Mouse (Mus musculus) gastrocnemius, postnatal 14 days (tissue): ENCODE data around the gene Tph1. TPM values are rescaled to one million over a fixed set of nuclear protein-coding genes. Genes with fewer than 3 reads are reported as not detected.

Experiments used
- DNase-seq: peaks from one replicate; pipeline ENCODE4 v3.0.0; 2021; ENCODE audit warnings: mixed read lengths
- intact Hi-C: fragments of 180-260 bp; cut with DNase I; formaldehyde crosslinking; loops from one replicate; pipeline ENCODE4 v1.15.1; 2025; ENCODE audit warnings: low total_unique reads
- total RNA-seq, 2 experiments: library from RNA; stranded (reverse); gene quantifications; 2 replicates each; pipeline ENCODE4 v1.2.3; 2021

Tph1 gene
- total RNA-seq, 2 experiments from 2014 or later = 0.47 to 1.4 TPM

- intact Hi-C loops = loop anchor here (5.0 to 10.0 kb wide), 3 partner anchors 73 to 325 kb away; no protein-coding TSS in a partner anchor
- peak; percentile 40 for DNase-seq
Observed at GRCm38 (mm10) chr7:46607428-46608055, 64.8 kb downstream of the Tph1 start.

DNA sequence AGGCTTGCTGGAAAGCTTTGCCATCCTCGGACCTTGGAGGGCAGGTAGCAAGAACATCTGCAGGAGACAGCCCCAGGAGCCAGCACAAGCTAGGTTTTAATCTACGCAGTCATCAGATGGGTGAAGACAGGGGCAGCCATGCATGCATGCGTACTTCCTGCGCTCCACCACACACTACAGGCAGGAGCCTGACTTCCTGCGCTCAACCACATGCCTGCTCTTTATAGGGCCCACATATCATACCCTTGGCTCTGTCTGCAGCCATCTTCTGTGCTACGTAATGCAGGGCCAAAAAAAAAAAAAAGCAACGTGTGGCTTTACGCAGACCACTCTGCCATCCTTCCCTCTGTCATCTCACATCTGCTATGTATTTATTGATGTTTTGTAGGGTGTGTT is 65.3 kb downstream of the Tph1 start:
- intact Hi-C loops = loop anchor here (5.0 to 10.0 kb wide), 3 partner anchors 72 to 325 kb away; no protein-coding TSS in a partner anchor
- no peak for DNase-seq

GRCm38 (mm10) chr7:46606391-46607030 is 65.8 kb downstream of the Tph1 start:
- DNase-seq = peak; percentile 80
- intact Hi-C loops = loop anchor here (5.0 to 10.0 kb wide), 3 partner anchors 72 to 324 kb away; no protein-coding TSS in a partner anchor

DNA sequence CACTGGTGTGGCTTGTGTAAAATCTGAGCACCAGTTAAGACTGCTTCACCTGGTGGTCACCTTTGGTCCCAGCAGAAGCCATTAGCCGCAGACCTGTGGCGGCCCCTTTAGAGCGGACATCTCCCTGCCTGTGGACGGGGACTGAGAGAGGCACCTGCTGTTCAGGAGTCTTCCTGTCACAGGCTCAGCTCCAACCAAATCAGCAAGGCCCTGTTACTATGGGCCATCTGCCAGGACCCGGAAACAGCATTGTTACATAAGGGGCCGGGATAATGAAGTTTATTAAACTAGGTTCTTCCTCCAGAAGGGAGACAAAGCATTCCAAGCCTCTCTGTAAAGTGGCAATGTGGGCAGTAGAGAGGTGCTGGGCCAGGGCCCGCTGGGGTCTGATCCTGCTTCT is 69.3 kb downstream of the Tph1 start:
- intact Hi-C loops = loop anchor here (10.0 kb wide), 1 partner anchor 68 kb away; no protein-coding TSS in a partner anchor

GRCm38 (mm10) chr7:46602079-46602478 is 70.3 kb downstream of the Tph1 start:
- intact Hi-C loops = loop anchor here (10.0 kb wide), 1 partner anchor 67 kb away; no protein-coding TSS in a partner anchor
- peak; percentile 68 for DNase-seq

More for the DNA sequence above, 69.3 kb downstream of the Tph1 start:
- no peak for DNase-seq

DNA sequence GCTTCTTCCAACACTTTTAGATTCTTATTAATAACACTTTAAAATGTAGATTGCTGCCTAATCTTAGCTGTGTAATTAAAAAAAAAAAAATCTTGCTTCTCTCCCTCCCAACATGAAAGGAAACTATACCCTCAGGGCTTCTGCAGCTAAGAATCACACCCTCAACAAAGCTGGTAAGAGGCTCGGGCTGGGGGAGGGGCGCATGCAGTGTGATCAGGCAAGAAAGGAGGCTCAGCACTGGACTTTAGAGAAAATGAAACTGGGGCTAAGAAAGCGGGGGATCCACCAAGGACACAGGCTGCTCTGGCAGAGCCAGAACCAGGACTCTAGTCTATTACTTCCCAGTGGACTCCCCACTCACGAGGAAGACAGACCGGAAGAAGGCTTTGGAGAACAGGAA is 71.2 kb downstream of the Tph1 start:
- intact Hi-C loops = loop anchor here (10.0 kb wide), 1 partner anchor 66 kb away; no protein-coding TSS in a partner anchor
- DNase-seq = no peak

DNA sequence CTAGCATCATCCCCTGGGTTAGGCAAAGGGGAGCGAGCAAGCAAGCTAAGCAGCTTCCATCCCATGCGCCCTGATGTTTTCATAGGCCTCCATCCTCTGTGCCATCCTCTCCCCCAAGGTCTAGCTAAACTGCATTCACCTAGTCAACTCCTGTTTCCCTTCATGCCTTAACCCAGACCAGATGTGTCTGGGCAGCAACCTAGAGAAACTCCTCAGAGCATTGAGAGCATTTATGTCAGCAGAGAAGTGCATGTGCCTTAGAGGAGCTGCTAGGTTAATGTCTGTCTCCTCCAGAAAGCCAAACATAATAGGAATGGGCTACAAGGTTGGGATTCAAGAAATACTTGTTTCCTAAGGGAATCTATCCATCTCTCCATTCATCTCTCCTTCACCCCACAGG is 75.3 kb downstream of the Tph1 start:
- intact Hi-C loops = no loop called here
- DNase-seq = no peak

Other genes with a start within 250 kb of the Tph1 start
- gene Sergef, start 32.7 kb downstream of the Tph1 start, total RNA-seq = 1 to 10 TPM; 3.6 to 4.7 TPM
- gene Saal1, start 38.1 kb upstream of the Tph1 start, total RNA-seq = 1 to 10 TPM; 4.1 to 4.9 TPM
- gene Saa3, start 43.2 kb upstream of the Tph1 start, total RNA-seq = not detected
- gene Saa4, start 60.1 kb upstream of the Tph1 start, total RNA-seq = not detected
- under 1 TPM in 1 of 2 experiments, not detected in 1; 0.40 TPM for gene Saa1, start 70.4 kb upstream of the Tph1 start, total RNA-seq
- under 1 TPM in 1 of 2 experiments, not detected in 1; 0.35 TPM for gene Saa2, start 79.3 kb upstream of the Tph1 start, total RNA-seq
- 10 to 100 TPM; 10.5 to 11.9 TPM for gene Hps5, start 123.5 kb upstream of the Tph1 start, total RNA-seq
- 10 to 100 TPM; 14.5 to 16.8 TPM for gene Gtf2h1, start 123.6 kb upstream of the Tph1 start, total RNA-seq
- gene Ldha, start 168.9 kb upstream of the Tph1 start, total RNA-seq = 1,000 to 10,000 TPM; 2,600 to 2,686 TPM
- not detected for gene Ldhc, start 188.7 kb upstream of the Tph1 start, total RNA-seq
- gene Tsg101, start 247.4 kb upstream of the Tph1 start, total RNA-seq = 10 to 100 TPM; 43.4 to 49.2 TPM